Mouse (Mus musculus) CH12.LX (cell line): Measurements from ENCODE around the gene Nr2e3. TPM values are rescaled to one million over a fixed set of nuclear protein-coding genes. Genes with fewer than 3 reads are reported as not detected.

Experiments used
- DNase-seq: peaks from one replicate; pipeline ENCODE4 v3.0.0-alpha.2; 2013; ENCODE audit errors: extremely low read depth
- H3K27ac ChIP-seq: 2 replicates; pipeline ENCODE4 v1.5.1; 2012; ENCODE audit warnings: low read depth, mild to moderate bottlenecking, control low read depth, moderate library complexity; ENCODE audit not compliant: insufficient read depth
- H3K27me3 ChIP-seq: replicated peaks from 2 replicates; pipeline ENCODE3; 2012; ENCODE audit warnings: inconsistent platforms
- H3K36me3 ChIP-seq, 2 experiments: replicated peaks in 1 of 2; 2 replicates each; pipeline versions ENCODE3 to v1.6.1; 2012; ENCODE audit warnings: inconsistent platforms in 1 of 2, low read length in 1 of 2, mild to moderate bottlenecking in 1 of 2, mixed read lengths in 1 of 2, moderate library complexity in 1 of 2; ENCODE audit not compliant: control insufficient read depth in 1 of 2, insufficient read depth in 1 of 2
- H3K4me1 ChIP-seq, 2 experiments: 2 replicates each; pipeline ENCODE4 v1.6.1; 2012; ENCODE audit warnings: inconsistent platforms in 1 of 2, moderate library complexity in 1 of 2; ENCODE audit not compliant: insufficient read depth in 2 of 2, control insufficient read depth in 1 of 2
- H3K4me2 ChIP-seq: 2 replicates; pipeline ENCODE4 v1.6.1; 2012; ENCODE audit warnings: low read depth, mild to moderate bottlenecking, control low read depth; ENCODE audit not compliant: poor library complexity, insufficient read depth, severe bottlenecking
- H3K4me3 ChIP-seq, 3 experiments: fragments of 150-350 bp in 1 of 3; sonication (generic) in 1 of 3; replicated peaks in 1 of 3; 2 replicates each; pipeline versions ENCODE3 to v1.5.1; 2011 to 2012; ENCODE audit warnings: low read depth in 2 of 3, low read length in 2 of 3, mild to moderate bottlenecking in 2 of 3, moderate library complexity in 2 of 3, control low read depth in 1 of 3, improper control_type of control experiment in 1 of 3, inconsistent platforms in 1 of 3, mixed read lengths in 1 of 3; ENCODE audit not compliant: poor library complexity in 1 of 3
- H3K79me2 ChIP-seq: replicated peaks from 2 replicates; pipeline ENCODE4 v1.6.1; 2012; ENCODE audit warnings: mild to moderate bottlenecking, moderate library complexity; ENCODE audit not compliant: control insufficient read depth, poor library complexity, insufficient read depth, severe bottlenecking; ENCODE audit errors: extremely low read depth
- H3K9ac ChIP-seq: 2 replicates; pipeline ENCODE4 v1.6.1; 2012; ENCODE audit warnings: low read depth, mild to moderate bottlenecking, control low read depth, moderate library complexity; ENCODE audit not compliant: insufficient read depth
- H3K9me3 ChIP-seq: replicated peaks from 2 replicates; pipeline ENCODE3; 2012; ENCODE audit warnings: low read length, inconsistent platforms, mixed read lengths
- BHLHE40 ChIP-seq: IDR thresholded peaks from 2 replicates; pipeline ENCODE4 v1.6.1; 2011; ENCODE audit warnings: mild to moderate bottlenecking, low read depth, low read length, improper control_type of control experiment
- CHD1 ChIP-seq: IDR thresholded peaks from 2 replicates; pipeline ENCODE4 v1.6.1; 2012; ENCODE audit warnings: low read depth, low read length, improper control_type of control experiment, inconsistent platforms
- CHD2 ChIP-seq: IDR thresholded peaks from 2 replicates; pipeline ENCODE4 v1.6.1; 2011; ENCODE audit warnings: low read length, improper control_type of control experiment
- CTCF ChIP-seq, 2 experiments: IDR thresholded peaks in 1 of 2; conservative IDR thresholded peaks in 1 of 2; 2 replicates each; pipeline ENCODE4 v1.5.1; 2011 to 2012; ENCODE audit warnings: low read depth in 2 of 2, low read length in 2 of 2, improper control_type of control experiment in 1 of 2, inconsistent platforms in 1 of 2, mild to moderate bottlenecking in 1 of 2, moderate library complexity in 1 of 2
- E2F4 ChIP-seq: IDR thresholded peaks from 2 replicates; pipeline ENCODE4 v1.6.1; 2011; ENCODE audit warnings: low read depth, low read length, improper control_type of control experiment; ENCODE audit not compliant: insufficient replicate concordance
- ELF1 ChIP-seq: IDR thresholded peaks from 2 replicates; pipeline ENCODE4 v1.6.1; 2014; ENCODE audit warnings: low read depth, mild to moderate bottlenecking, inconsistent platforms, low read length, improper control_type of control experiment
- EP300 ChIP-seq: IDR thresholded peaks from 2 replicates; pipeline ENCODE4 v1.6.1; 2011; ENCODE audit warnings: low read length, improper control_type of control experiment
- ETS1 ChIP-seq: conservative IDR thresholded peaks from 2 replicates; pipeline ENCODE4 v1.6.1; 2012; ENCODE audit warnings: low read depth, mild to moderate bottlenecking, inconsistent platforms, low read length, improper control_type of control experiment, moderate library complexity
- GABPA ChIP-seq: IDR thresholded peaks from 2 replicates; pipeline ENCODE4 v1.6.1; 2012; ENCODE audit warnings: low read depth, low read length, improper control_type of control experiment, inconsistent platforms; ENCODE audit not compliant: insufficient replicate concordance
- HCFC1 ChIP-seq: IDR thresholded peaks from 2 replicates; pipeline ENCODE4 v1.6.1; 2012; ENCODE audit warnings: low read depth, mild to moderate bottlenecking, inconsistent platforms, low read length, improper control_type of control experiment
- JUN ChIP-seq: IDR thresholded peaks from 2 replicates; pipeline ENCODE4 v1.6.1; 2011; ENCODE audit warnings: low read depth, mild to moderate bottlenecking, low read length, improper control_type of control experiment, moderate library complexity; ENCODE audit not compliant: insufficient read depth
- KAT2A ChIP-seq: IDR thresholded peaks from 2 replicates; pipeline ENCODE4 v1.6.1; 2012; ENCODE audit warnings: low read length, improper control_type of control experiment, inconsistent platforms; ENCODE audit not compliant: insufficient replicate concordance
- MAFK ChIP-seq: IDR thresholded peaks from 2 replicates; pipeline ENCODE4 v1.6.1; 2011; ENCODE audit warnings: low read length, improper control_type of control experiment; ENCODE audit not compliant: insufficient replicate concordance
- MAX ChIP-seq: IDR thresholded peaks from 2 replicates; pipeline ENCODE4 v1.6.1; 2011; ENCODE audit warnings: low read length, improper control_type of control experiment
- MAZ ChIP-seq: IDR thresholded peaks from 2 replicates; pipeline ENCODE4 v1.6.1; 2012; ENCODE audit warnings: low read depth, mild to moderate bottlenecking, inconsistent platforms, low read length, improper control_type of control experiment, moderate library complexity
- MEF2A ChIP-seq: IDR thresholded peaks from 2 replicates; pipeline ENCODE4 v1.6.1; 2014; ENCODE audit warnings: low read depth, mild to moderate bottlenecking, inconsistent platforms, low read length, improper control_type of control experiment, borderline replicate concordance
- MYC ChIP-seq: IDR thresholded peaks from 2 replicates; pipeline ENCODE4 v1.6.1; 2011; ENCODE audit warnings: low read depth, mild to moderate bottlenecking, improper control_type of control experiment, low read length
- NELFE ChIP-seq: IDR thresholded peaks from 2 replicates; pipeline ENCODE4 v1.6.1; 2011; ENCODE audit warnings: low read depth, low read length, improper control_type of control experiment
- NRF1 ChIP-seq: IDR thresholded peaks from 2 replicates; pipeline ENCODE4 v1.6.1; 2014; ENCODE audit warnings: low read depth, mild to moderate bottlenecking, inconsistent platforms, low read length, improper control_type of control experiment, moderate library complexity
- PAX5 ChIP-seq: IDR thresholded peaks from 2 replicates; pipeline ENCODE4 v1.6.1; 2012; ENCODE audit warnings: low read length, inconsistent platforms, mixed read lengths
- POLR2A ChIP-seq: IDR thresholded peaks from 2 replicates; pipeline ENCODE4 v1.6.1; 2011; ENCODE audit warnings: low read depth, mild to moderate bottlenecking, improper control_type of control experiment, low read length
- SIN3A ChIP-seq: IDR thresholded peaks from 2 replicates; pipeline ENCODE4 v1.6.1; 2012; ENCODE audit warnings: low read length, improper control_type of control experiment, inconsistent platforms
- SMC3 ChIP-seq: IDR thresholded peaks from 2 replicates; pipeline ENCODE4 v1.6.1; 2011; ENCODE audit warnings: low read depth, low read length, improper control_type of control experiment
- TCF12 ChIP-seq: IDR thresholded peaks from 2 replicates; pipeline ENCODE4 v1.6.1; 2014; ENCODE audit warnings: low read depth, mild to moderate bottlenecking, inconsistent platforms, low read length, improper control_type of control experiment
- UBTF ChIP-seq: IDR thresholded peaks from 2 replicates; pipeline ENCODE4 v1.6.1; 2012; ENCODE audit warnings: low read depth, mild to moderate bottlenecking, inconsistent platforms, low read length, improper control_type of control experiment, moderate library complexity
- USF2 ChIP-seq: conservative IDR thresholded peaks from 2 replicates; pipeline ENCODE4 v1.6.1; 2011; ENCODE audit warnings: low read depth, low read length, improper control_type of control experiment
- ZC3H11A ChIP-seq: IDR thresholded peaks from 2 replicates; pipeline ENCODE4 v1.6.1; 2012; ENCODE audit warnings: low read depth, mild to moderate bottlenecking, inconsistent platforms, low read length, improper control_type of control experiment
- ZKSCAN1 ChIP-seq: IDR thresholded peaks from 2 replicates; pipeline ENCODE4 v1.6.1; 2012; ENCODE audit warnings: low read depth, inconsistent platforms, low read length, improper control_type of control experiment, borderline replicate concordance
- ZMIZ1 ChIP-seq: IDR thresholded peaks from 2 replicates; pipeline ENCODE4 v1.6.1; 2012; ENCODE audit warnings: low read depth, mild to moderate bottlenecking, inconsistent platforms, low read length, improper control_type of control experiment
- ZNF384 ChIP-seq: IDR thresholded peaks from 2 replicates; pipeline ENCODE4 v1.6.1; 2012; ENCODE audit warnings: low read depth, low read length, improper control_type of control experiment, inconsistent platforms
- dilution Hi-C: fragments of 300-500 bp; cut with MboI; formaldehyde crosslinking; loops from 2 replicates; pipeline ENCODE4 v1.14.3; 2020; ENCODE audit warnings: low sequenced_read_pairs; ENCODE audit not compliant: extremely low pct_unique_long_range_greater_than_20kb, extremely low pct_ligation_motif_present
- in situ Hi-C: fragments of 300-500 bp; cut with MboI; formaldehyde crosslinking; loops from 3 replicates; pipeline ENCODE4 v1.14.3; 2019; ENCODE audit warnings: low sequenced_read_pairs, low pct_ligation_motif_present, low pct_unique_long_range_greater_than_20kb, mixed read lengths
- polyA plus RNA-seq: library from polyadenylated mRNA; unstranded; fragments of >175 nt; gene quantifications from 2 replicates; pipeline ENCODE4 v1.2.1, GENCODE M21; 2012; ENCODE audit warnings: low read depth; ENCODE audit not compliant: insufficient read length
- total RNA-seq, 2 experiments: library from RNA; depleted of rRNA; stranded (reverse); fragments of 300-350 nt in 1 of 2; fragments of >200 nt in 1 of 2; gene quantifications; 2 replicates each; pipeline ENCODE4 v1.2.3; 2012 to 2014

Nr2e3 gene
- total and polyA plus RNA-seq, 3 experiments, result 0.13 TPM; not detected in 2

GRCm38 (mm10) chr9:59945241-59945640 is 15.2 kb downstream of the Nr2e3 start:
- H3K27ac ChIP-seq, result no peak overlapping the region
- in situ Hi-C loops, result no loop called here
- no peak overlapping the region for H3K4me2 ChIP-seq
- H3K9me3 ChIP-seq, result no peaks in the 10 kb centered on the region
- no peak overlapping the region for H3K9ac ChIP-seq
- no peaks in the 10 kb centered on the region for H3K36me3 ChIP-seq
- no peaks in the 10 kb centered on the region for H3K27me3 ChIP-seq
- H3K4me3 ChIP-seq, result no peak overlapping the region
- H3K79me2 ChIP-seq, result no peaks in the 10 kb centered on the region
- dilution Hi-C loops, result no loop called here
- TF ChIP-seq MYC, result no peak
- no peak for TF ChIP-seq ELF1
- TF ChIP-seq CTCF (conservative IDR thresholded peaks at IDR 0.05 in 1 of 2, IDR thresholded peaks at IDR 0.05 in 1 of 2; ENCODE audit: low read depth in 2 of 2, low read length in 2 of 2), result no peak
- TF ChIP-seq UBTF, result no peak
- TF ChIP-seq MAZ, result no peak
- no peak for TF ChIP-seq ZKSCAN1
- TF ChIP-seq CHD2, result no peak
- no peak for TF ChIP-seq ZC3H11A
- no peak for TF ChIP-seq SIN3A
- TF ChIP-seq TCF12, result no peak
- no peak for TF ChIP-seq NRF1
- TF ChIP-seq USF2, result no peak
- no peak for TF ChIP-seq PAX5
- no peak for TF ChIP-seq HCFC1
- no peak for TF ChIP-seq MAX
- no peak for TF ChIP-seq ETS1
- no peak for TF ChIP-seq NELFE
- no peak for TF ChIP-seq GABPA
- no peak for TF ChIP-seq ZMIZ1
- no peak for TF ChIP-seq EP300
- no peak for DNase-seq
- peaks cover 3 to 18% of the 10 kb centered on the region in 2 experiments for H3K4me1 ChIP-seq

GRCm38 (mm10) chr9:59943826-59944225 is 16.6 kb downstream of the Nr2e3 start:
- dilution Hi-C loops, result no loop called here
- DNase-seq, result no peak
- Histone ChIP-seq H3K36me3 (no peaks in the 10 kb centered on the region), H3K9me3 (no peaks in the 10 kb centered on the region), H3K4me1 (peaks cover 7 to 31% of the 10 kb centered on the region in 2 experiments), H3K4me3 (no peak overlapping the region), H3K9ac (no peak overlapping the region), H3K79me2 (no peaks in the 10 kb centered on the region), H3K4me2 (no peak overlapping the region), H3K27me3 (no peaks in the 10 kb centered on the region), H3K27ac (no peak overlapping the region)
- TF ChIP-seq SIN3A, result no peak
- TF ChIP-seq ZNF384, result no peak
- no peak for TF ChIP-seq MEF2A
- TF ChIP-seq JUN, result no peak
- no peak for TF ChIP-seq BHLHE40
- TF ChIP-seq CHD1, result no peak
- TF ChIP-seq MAFK, result no peak
- no peak for TF ChIP-seq GABPA
- no peak for TF ChIP-seq SMC3
- TF ChIP-seq POLR2A, result no peak
- no peak for TF ChIP-seq ELF1
- TF ChIP-seq MYC, result no peak
- TF ChIP-seq CHD2, result no peak
- no peak for TF ChIP-seq KAT2A
- TF ChIP-seq E2F4, result no peak
- no peak for TF ChIP-seq UBTF
- no peak for TF ChIP-seq TCF12
- no peak for TF ChIP-seq NRF1
- TF ChIP-seq HCFC1, result no peak
- no peak for TF ChIP-seq ZMIZ1
- in situ Hi-C loops, result no loop called here
